Mouse (Mus musculus): Measurements from ENCODE around the gene Lrrc38. TPM values are rescaled to one million over a fixed set of nuclear protein-coding genes. Genes with fewer than 3 reads are reported as not detected.

The Lrrc38 gene
- total and polyA plus RNA-seq, 3 experiments: not detected

GRCm38 (mm10) chr4:143414121-143414520, 64.6 kb downstream of the Lrrc38 start:
- H3K9me3 ChIP-seq (replicated peaks): no peaks in the 10 kb centered on the region
- no peaks in the 10 kb centered on the region for H3K27me3 ChIP-seq (ENCODE audit: insufficient read depth, low read length)
- no peak for TF ChIP-seq TAL1 (conservative IDR thresholded peaks at IDR 0.05; ENCODE audit: low read depth, low read length)
- no peak for TF ChIP-seq POLR2AphosphoS5 (IDR thresholded peaks at IDR 0.05; ENCODE audit: insufficient replicate concordance, low read depth, low read length)
- TF ChIP-seq GATA2 (IDR thresholded peaks at IDR 0.05; ENCODE audit: borderline replicate concordance, low read depth, low read length): no peak
- TF ChIP-seq GATA1 (IDR thresholded peaks at IDR 0.05; ENCODE audit: borderline replicate concordance, low read length): no peak
- TF ChIP-seq CTCF (IDR thresholded peaks at IDR 0.05; ENCODE audit: low read depth, low read length): no peak
- DNase-seq (ENCODE audit: low spot score) (no peak), ATAC-seq (ENCODE audit: extremely low read depth, insufficient number of reproducible peaks, low FRiP score, poor library complexity, severe bottlenecking) (no peak)
- H3K4me1 ChIP-seq (ENCODE audit: insufficient read depth, low read depth, low read length): peaks cover 14% of the 10 kb centered on the region
- no peak overlapping the region for H3K4me3 ChIP-seq (ENCODE audit: low read depth, low read length)
- H3K36me3 ChIP-seq (replicated peaks): peaks cover 50% of the 10 kb centered on the region

Other genes with a start within 250 kb of the Lrrc38 start
- 34.9 and 35.5 TPM in 2 replicates for gene Prdm2, start 136.8 kb upstream of the Lrrc38 start, total RNA-seq (2014; fragmentation: Nextera tagmentation)
- gene Prdm2, start 136.8 kb upstream of the Lrrc38 start, total RNA-seq (2017): 8.5 and 9.7 TPM in 2 replicates
- gene Prdm2, start 136.8 kb upstream of the Lrrc38 start, polyA plus RNA-seq (2012): 5.9 and 7.1 TPM in 2 replicates
- gene Pdpn, start 50.2 kb upstream of the Lrrc38 start, total RNA-seq (2014; fragmentation: Nextera tagmentation): not detected in 2 replicates
- 0.05 TPM in 1 of 2 replicates, not detected in the other for gene Pdpn, start 50.2 kb upstream of the Lrrc38 start, total RNA-seq (2017)
- not detected in 2 replicates for gene Pdpn, start 50.2 kb upstream of the Lrrc38 start, polyA plus RNA-seq (2012)
- gene Pramel1, start 44.7 kb downstream of the Lrrc38 start, total RNA-seq (2014; fragmentation: Nextera tagmentation): not detected in 2 replicates
- 0.06 TPM in 1 of 2 replicates, not detected in the other for gene Pramel1, start 44.7 kb downstream of the Lrrc38 start, total RNA-seq (2017)
- not detected in 2 replicates for gene Pramel1, start 44.7 kb downstream of the Lrrc38 start, polyA plus RNA-seq (2012)
- 24.6 and 28.7 TPM in 2 replicates for gene Pramef8, start 62.7 kb downstream of the Lrrc38 start, total RNA-seq (2014; fragmentation: Nextera tagmentation)
- 32.2 and 37.9 TPM in 2 replicates for gene Pramef8, start 62.7 kb downstream of the Lrrc38 start, total RNA-seq (2017)
- 0.88 and 1.2 TPM in 2 replicates for gene Pramef8, start 62.7 kb downstream of the Lrrc38 start, polyA plus RNA-seq (2012)
- not detected in 2 replicates for gene Oog4, start 100.6 kb downstream of the Lrrc38 start, total RNA-seq (2014; fragmentation: Nextera tagmentation)
- 0.05 TPM in 1 of 2 replicates, not detected in the other for gene Oog4, start 100.6 kb downstream of the Lrrc38 start, total RNA-seq (2017)
- not detected in 2 replicates for gene Oog4, start 100.6 kb downstream of the Lrrc38 start, polyA plus RNA-seq (2012)
- gene Gm13043, start 161.6 kb downstream of the Lrrc38 start, total RNA-seq (2014; fragmentation: Nextera tagmentation): not detected in 2 replicates
- not detected in 2 replicates for gene Gm13043, start 161.6 kb downstream of the Lrrc38 start, total RNA-seq (2017)
- not detected in 2 replicates for gene Gm13043, start 161.6 kb downstream of the Lrrc38 start, polyA plus RNA-seq (2012)
- gene Gm13040, start 186.2 kb downstream of the Lrrc38 start, total RNA-seq (2014; fragmentation: Nextera tagmentation): not detected in 2 replicates
- gene Gm13040, start 186.2 kb downstream of the Lrrc38 start, total RNA-seq (2017): 0.12 TPM in 1 of 2 replicates, not detected in the other
- not detected in 2 replicates for gene Gm13040, start 186.2 kb downstream of the Lrrc38 start, polyA plus RNA-seq (2012)
- not detected in 2 replicates for gene BC080695, start 201.9 kb downstream of the Lrrc38 start, total RNA-seq (2014; fragmentation: Nextera tagmentation)
- not detected in 2 replicates for gene BC080695, start 201.9 kb downstream of the Lrrc38 start, total RNA-seq (2017)
- not detected in 2 replicates for gene BC080695, start 201.9 kb downstream of the Lrrc38 start, polyA plus RNA-seq (2012)
- not detected in 2 replicates for gene Gm13057, start 202.0 kb downstream of the Lrrc38 start, total RNA-seq (2014; fragmentation: Nextera tagmentation)
- gene Gm13057, start 202.0 kb downstream of the Lrrc38 start, total RNA-seq (2017): not detected in 2 replicates
- not detected in 2 replicates for gene Gm13057, start 202.0 kb downstream of the Lrrc38 start, polyA plus RNA-seq (2012)

All from G1E (cell line).